Mouse (Mus musculus) erythroblast, embryonic 14.5 days (primary cell): ENCODE measurements around the gene Myh3.

Source experiments
- GATA1 ChIP-seq: IDR thresholded peaks from 2 replicates; pipeline ENCODE4 v1.6.1; 2012; ENCODE audit warnings: low read length, inconsistent platforms, mixed read lengths
- TAL1 ChIP-seq: IDR thresholded peaks from 3 replicates; pipeline ENCODE4 v1.6.1; 2012; ENCODE audit warnings: low read length, inconsistent platforms, mixed read lengths

- no peak for TF ChIP-seq GATA1
- no peak for TF ChIP-seq TAL1
These were observed 29.6 kb upstream of the Myh3 start for GRCm38 (mm10) chr11:67048496-67048895.
